Mouse (Mus musculus) bone marrow, adult 2 months (tissue): ENCODE measurements around the gene Asphd1. TPM values are rescaled to one million over a fixed set of nuclear protein-coding genes. Genes with fewer than 3 reads are reported as not detected.

ENCODE experiments used
- H3K27ac ChIP-seq: fragments of 200-500 bp; 2 replicates; pipeline ENCODE4 v1.5.1; 2012; ENCODE audit warnings: low read depth, mild to moderate bottlenecking, control low read depth, inconsistent platforms, low read length; ENCODE audit not compliant: control insufficient read depth, poor library complexity, insufficient read depth
- H3K4me1 ChIP-seq: fragments of 200-500 bp; 2 replicates; pipeline ENCODE4 v1.6.1; 2011; ENCODE audit warnings: low read length; ENCODE audit not compliant: control insufficient read depth, insufficient read depth
- H3K4me3 ChIP-seq: fragments of 200-500 bp; replicated peaks from 2 replicates; pipeline ENCODE3; 2011; ENCODE audit warnings: mild to moderate bottlenecking, low read depth, low read length, control low read depth; ENCODE audit not compliant: control insufficient read depth
- CTCF ChIP-seq: fragments of 200-500 bp; IDR thresholded peaks from 2 replicates; pipeline ENCODE4 v1.5.1; 2011; ENCODE audit warnings: low read length, control low read depth; ENCODE audit not compliant: control insufficient read depth, insufficient read depth
- POLR2A ChIP-seq: fragments of 200-500 bp; IDR thresholded peaks from 2 replicates; pipeline ENCODE4 v1.6.1; 2011; ENCODE audit warnings: low read depth, mild to moderate bottlenecking, control low read depth, low read length, borderline replicate concordance; ENCODE audit not compliant: control insufficient read depth
- WGBS: fragments of 180-500 bp; shearing (Covaris S2); methylation state at CpG from one replicate; pipeline ENCODE4 v1.1.7; 2018; 5-methylcytosine and 5-hydroxymethylcytosine counted together
- polyA plus RNA-seq: library from polyadenylated mRNA; stranded (reverse); fragments of >200 nt; gene quantifications from 2 replicates; pipeline ENCODE4 v1.2.4, GENCODE M21; 2011; ENCODE audit warnings: low replicate concordance; ENCODE audit not compliant: missing spikeins, insufficient read depth, insufficient read length

Asphd1 gene
- polyA plus RNA-seq, 1 experiment = not detected

DNA sequence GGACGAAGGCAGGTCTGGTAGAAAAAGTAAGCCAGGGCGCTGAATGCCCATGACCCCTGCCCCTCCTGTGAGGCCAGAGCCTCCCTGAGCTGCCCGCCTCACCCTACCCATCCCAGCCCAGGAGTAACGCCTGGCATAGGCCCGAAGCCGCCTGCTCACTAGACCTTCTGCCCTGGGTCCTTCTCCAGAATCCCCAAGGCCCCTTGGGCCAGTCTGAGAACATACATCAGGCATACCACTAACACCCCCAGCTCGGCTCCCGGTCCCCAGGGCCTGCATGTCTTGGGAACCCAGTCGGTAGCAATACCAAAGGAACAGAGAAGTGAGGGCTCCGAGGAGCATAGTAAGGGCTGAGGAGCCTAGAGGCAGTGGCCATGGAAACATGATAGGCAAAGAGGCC lies 756 bp downstream of the Asphd1 start:
- Histone ChIP-seq H3K4me3 (no peak overlapping the region), H3K4me1 (no peaks in the 10 kb centered on the region), H3K27ac (no peak overlapping the region)
- WGBS = 81% methylated on average over 10 of the region's 10 CpGs
- TF ChIP-seq POLR2A (no peak), CTCF (no peak)

DNA sequence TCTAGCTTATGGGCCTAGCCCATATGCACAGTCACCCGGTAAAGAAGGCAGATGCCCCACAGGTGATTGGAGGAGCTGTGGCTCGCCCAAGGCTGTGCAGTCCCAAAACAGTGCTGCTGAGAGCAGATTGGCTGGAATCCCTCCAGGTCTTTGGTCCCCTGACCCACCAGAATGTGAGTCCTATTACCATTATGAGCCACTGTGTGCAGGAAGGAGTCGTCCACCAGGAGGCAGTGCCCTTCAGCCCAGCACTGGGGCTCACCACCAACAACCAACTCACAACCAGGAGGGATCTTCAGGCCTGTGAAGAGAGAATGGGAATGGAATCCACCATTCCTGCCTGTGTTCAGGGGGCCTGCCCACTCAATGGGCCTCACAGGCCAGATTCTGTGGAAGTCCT lies 2.9 kb downstream of the Asphd1 start:
- Histone ChIP-seq H3K27ac (no peak overlapping the region), H3K4me3 (no peak overlapping the region), H3K4me1 (no peaks in the 10 kb centered on the region)
- WGBS = 61% methylated on average over 3 of the region's 3 CpGs
- TF ChIP-seq CTCF (peak; percentile 84), POLR2A (no peak)

DNA sequence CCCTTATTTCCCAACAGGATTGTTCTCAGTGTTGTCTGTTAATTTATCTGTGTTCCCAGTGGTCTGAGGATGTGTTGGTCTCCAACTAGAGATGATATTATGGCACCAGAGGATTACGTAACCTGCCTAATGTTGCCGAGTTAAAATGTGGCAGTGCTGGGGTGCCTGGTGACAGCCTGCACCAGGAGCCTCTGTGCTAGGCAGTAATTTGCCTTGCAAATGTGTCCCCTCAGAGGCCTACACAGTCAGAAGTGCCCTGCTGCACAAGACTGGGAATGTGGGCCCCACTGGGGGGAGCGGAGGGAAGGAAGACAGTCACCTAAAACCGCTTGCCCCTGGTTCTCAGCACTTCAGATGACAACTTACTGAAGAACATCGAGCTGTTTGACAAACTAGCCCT lies 7.6 kb downstream of the Asphd1 start:
- no peak overlapping the region for H3K4me3 ChIP-seq
- H3K27ac ChIP-seq = no peak overlapping the region
- H3K4me1 ChIP-seq = peaks cover 1% of the 10 kb centered on the region; the same call in 1 of the 2 replicates
- no peak for TF ChIP-seq POLR2A
- TF ChIP-seq CTCF = no peak
- 86% methylated on average over 5 of the region's 5 CpGs for WGBS

DNA sequence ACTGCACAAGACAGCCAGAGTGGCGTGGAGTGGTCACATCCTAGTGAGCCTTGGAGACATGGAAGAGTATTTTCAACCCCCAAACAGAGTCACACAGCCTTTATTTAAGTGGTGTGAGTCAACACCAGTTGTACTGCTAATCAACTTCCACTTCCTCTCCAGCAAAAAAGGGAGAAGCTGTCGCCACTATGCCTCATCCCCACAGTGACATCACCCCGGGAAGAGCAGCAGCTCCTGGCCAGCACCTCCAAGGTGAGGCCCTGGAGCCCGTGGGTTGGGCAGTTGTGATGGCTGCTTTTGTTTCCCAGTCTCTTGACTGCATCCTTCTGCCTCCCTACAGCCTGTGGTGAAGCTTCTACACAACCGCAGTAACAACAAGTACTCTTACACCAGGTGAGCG lies 8.2 kb downstream of the Asphd1 start:
- Histone ChIP-seq H3K4me3 (no peak overlapping the region), H3K27ac (no peak overlapping the region), H3K4me1 (peaks cover 1% of the 10 kb centered on the region; the same call in 1 of the 2 replicates)
- 65% methylated on average over 6 of the region's 6 CpGs for WGBS
- TF ChIP-seq POLR2A (no peak), CTCF (no peak)

- H3K4me1 ChIP-seq = peaks cover 1% of the 10 kb centered on the region; the same call in 1 of the 2 replicates
- H3K27ac ChIP-seq = no peak overlapping the region
- H3K4me3 ChIP-seq = no peak overlapping the region
- TF ChIP-seq CTCF (no peak), POLR2A (no peak)
- whole genome bisulfite sequencing = 85% methylated on average over 2 of the region's 2 CpGs
Observed at GRCm38 (mm10) chr7:126932652-126933051, 16.7 kb downstream of the Asphd1 start.

- Histone ChIP-seq H3K4me3 (peak overlapping the region; percentile 95), H3K27ac (peak overlapping the region; percentile 50; the same call in 1 of the 2 replicates), H3K4me1 (peaks cover 3% of the 10 kb centered on the region)
- 1% methylated on average over 27 of the region's 27 CpGs for WGBS
- TF ChIP-seq POLR2A (no peak), CTCF (no peak)
Observed at GRCm38 (mm10) chr7:126929046-126929445, 20.3 kb downstream of the Asphd1 start.

DNA sequence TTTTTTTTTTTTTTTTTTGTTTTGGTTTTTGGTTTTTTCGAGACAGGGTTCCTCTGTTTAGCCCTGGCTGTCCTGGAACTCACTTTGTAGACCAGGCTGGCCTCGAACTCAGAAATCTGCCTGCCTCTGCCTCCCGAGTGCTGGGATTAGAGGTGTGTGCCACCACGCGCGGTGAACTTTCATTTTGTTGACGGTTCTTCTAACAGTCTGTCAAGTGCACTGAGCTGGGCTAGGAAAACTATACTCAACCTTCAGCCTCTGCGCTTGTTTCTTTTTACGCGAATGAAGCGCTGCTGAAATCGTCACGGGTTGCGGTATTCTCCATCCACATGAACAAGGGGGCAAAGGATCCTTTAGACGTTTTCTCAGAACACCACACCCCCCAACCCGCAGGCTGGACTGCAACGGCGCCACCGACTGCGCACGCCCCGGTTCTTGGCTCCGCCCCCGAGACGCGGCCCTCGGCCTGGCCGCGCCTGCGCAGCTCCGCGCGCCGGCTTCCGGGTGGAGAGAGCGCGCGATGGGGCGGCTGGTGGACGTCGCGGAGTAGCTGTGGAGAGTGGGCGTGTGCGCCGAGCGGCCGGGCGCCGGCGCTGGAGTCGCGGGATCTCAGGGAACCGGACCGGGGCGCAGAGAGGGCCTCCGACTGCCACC lies 20.9 kb downstream of the Asphd1 start, which contains the start of gene Kctd13:
Kctd13 (plus strand) TSS at position 496 of the 654 bp plus-strand sequence.
- under 1% methylated on average over 56 of the region's 56 CpGs for WGBS
- peak within 1 kb of the TSS; percentile 95 for H3K4me3 ChIP-seq
- peak; percentile 67; the same call in 1 of the 2 replicates for TF ChIP-seq POLR2A
- TF ChIP-seq CTCF = no peak
- H3K27ac ChIP-seq = peak within 1 kb of the TSS; percentile 50
- H3K4me1 ChIP-seq = peaks cover 3% of the 10 kb centered on the region

GRCm38 (mm10) chr7:126926299-126926698 lies 23.1 kb downstream of the Asphd1 start:
- H3K4me1 ChIP-seq = peaks cover 3% of the 10 kb centered on the region
- H3K27ac ChIP-seq = no peak overlapping the region
- no peak for TF ChIP-seq POLR2A
- 27% methylated on average over 3 of the region's 3 CpGs for WGBS
- H3K4me3 ChIP-seq = no peak overlapping the region

- no peak overlapping the region for H3K4me3 ChIP-seq
Observed at GRCm38 (mm10) chr7:126923999-126924398, 25.4 kb downstream of the Asphd1 start.

GRCm38 (mm10) chr7:126922624-126923060 lies 26.7 kb downstream of the Asphd1 start, which contains the start of gene Tmem219:
TSS of gene Tmem219 (minus strand) at chr7:126922917.
- Histone ChIP-seq H3K4me3 (no peak within 1 kb of the TSS), H3K27ac (no peak within 1 kb of the TSS), H3K4me1 (peaks cover 1% of the 10 kb centered on the region; the same call in 1 of the 2 replicates)
- WGBS = 71% methylated on average over 5 of the region's 5 CpGs
- TF ChIP-seq CTCF (no peak), POLR2A (no peak)

More at GRCm38 (mm10) chr7:126923999-126924398, 25.4 kb downstream of the Asphd1 start:
- 60% methylated on average over 5 of the region's 5 CpGs for whole genome bisulfite sequencing
- TF ChIP-seq CTCF = no peak
- peaks cover 1% of the 10 kb centered on the region; the same call in 1 of the 2 replicates for H3K4me1 ChIP-seq
- H3K27ac ChIP-seq = no peak overlapping the region
